Mouse (Mus musculus) midbrain, postnatal 0 days (tissue): ENCODE results near the gene Dnajb5. TPM values are rescaled to one million over a fixed set of nuclear protein-coding genes. Genes with fewer than 3 reads are reported as not detected.

Experiments used
- ATAC-seq: fragments of 200-750 bp; cut with Nextera tagmentation; 2 replicates; pipeline ENCODE4 v1.8.0; 2017; ENCODE audit warnings: moderate number of reproducible peaks, mild to moderate bottlenecking, moderate TSS enrichment, moderate library complexity; ENCODE audit not compliant: low FRiP score
- DNase-seq: peaks from one replicate; pipeline ENCODE4 v3.0.0-alpha.2; 2015; ENCODE audit warnings: low spot score
- H3K27ac ChIP-seq: fragments of 300-500 bp; sonication (generic); 2 replicates; pipeline ENCODE4 v1.5.1; 2014; ENCODE audit warnings: low read depth, mild to moderate bottlenecking, low read length, mixed read lengths
- H3K27me3 ChIP-seq: fragments of 300-500 bp; sonication (generic); 2 replicates; pipeline ENCODE4 v1.6.1; 2014; ENCODE audit warnings: low read length, control low read depth, mixed read lengths; ENCODE audit not compliant: insufficient read depth
- H3K36me3 ChIP-seq: fragments of 300-500 bp; sonication (generic); 2 replicates; pipeline ENCODE4 v1.6.1; 2014; ENCODE audit warnings: low read length, control low read depth, mixed read lengths; ENCODE audit not compliant: insufficient read depth
- H3K4me1 ChIP-seq: fragments of 300-500 bp; sonication (generic); 2 replicates; pipeline ENCODE4 v1.6.1; 2014; ENCODE audit warnings: mild to moderate bottlenecking, control low read depth, antibody characterized with exemption, low read length, mixed read lengths; ENCODE audit not compliant: insufficient read depth
- H3K4me2 ChIP-seq: fragments of 300-500 bp; sonication (generic); 2 replicates; pipeline ENCODE4 v1.6.1; 2014; ENCODE audit warnings: low read depth, mild to moderate bottlenecking, low read length, mixed read lengths; ENCODE audit not compliant: poor library complexity, severe bottlenecking
- H3K4me3 ChIP-seq: fragments of 300-500 bp; sonication (generic); 2 replicates; pipeline ENCODE4 v1.5.1; 2014; ENCODE audit warnings: low read depth, mild to moderate bottlenecking, low read length, moderate library complexity
- H3K9ac ChIP-seq: fragments of 300-500 bp; sonication (generic); replicated peaks from 2 replicates; pipeline ENCODE4 v1.6.1; 2014; ENCODE audit warnings: mild to moderate bottlenecking, low read length, moderate library complexity, mixed read lengths; ENCODE audit not compliant: poor library complexity, severe bottlenecking
- H3K9me3 ChIP-seq: fragments of 300-500 bp; sonication (generic); 2 replicates; pipeline ENCODE4 v1.6.1; 2016; ENCODE audit warnings: low read length, control low read depth
- CTCF ChIP-seq: IDR thresholded peaks from 2 replicates; pipeline ENCODE4 v1.5.1; 2016; ENCODE audit warnings: antibody characterized with exemption, mild to moderate bottlenecking
- WGBS: fragments of 180-500 bp; shearing (Covaris S2); extraction: QIAGEN DNeasy Blood & Tissue Kit; methylation state at CpG from one replicate; pipeline ENCODE4 v1.1.7; 2014; 5-methylcytosine and 5-hydroxymethylcytosine counted together
- polyA plus RNA-seq: library from polyadenylated mRNA; unstranded; fragments of >200 nt; fragmentation: Nextera tagmentation; extraction: Ambion mirVana; gene quantifications from 2 replicates; pipeline ENCODE4 v1.2.1, GENCODE M21; 2015
- total RNA-seq: library from RNA; depleted of rRNA; stranded (reverse); fragments of >200 nt; gene quantifications from 2 replicates; pipeline ENCODE4 v1.2.3, GENCODE M21; 2014

Gene Dnajb5
- total and polyA plus RNA-seq, 2 experiments from 2014 or later = 37.9 to 109 TPM

DNA sequence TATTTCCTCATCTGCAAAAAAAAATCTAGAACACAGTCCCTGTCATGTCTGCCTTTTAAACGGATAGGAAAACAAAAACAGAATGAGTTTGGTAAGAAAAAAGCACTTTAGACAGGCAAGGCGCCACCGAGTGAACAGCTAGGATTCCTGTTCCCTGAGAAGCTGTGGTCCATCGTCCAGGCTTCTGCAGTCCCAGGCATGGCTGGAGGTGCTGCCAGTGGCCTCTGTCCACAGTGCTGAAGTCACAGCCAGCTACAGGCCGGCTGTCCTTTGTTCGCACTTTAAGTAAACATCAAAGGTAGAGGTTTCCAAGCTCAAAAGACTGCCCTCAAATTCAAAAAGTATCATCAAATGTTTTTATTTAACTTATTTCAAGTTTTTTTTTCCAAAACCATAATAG is 4.6 kb upstream of the Dnajb5 start:
- H3K9ac ChIP-seq = no peak overlapping the region
- DNase-seq = no peak
- H3K4me3 ChIP-seq = no peak overlapping the region
- H3K27me3 ChIP-seq = no peaks in the 10 kb centered on the region
- no peak overlapping the region for H3K4me2 ChIP-seq
- no peaks in the 10 kb centered on the region for H3K9me3 ChIP-seq
- WGBS = 19% methylated on average over 6 of the region's 6 CpGs
- H3K27ac ChIP-seq = no peak overlapping the region
- TF ChIP-seq CTCF = no peak
- peaks cover 26% of the 10 kb centered on the region for H3K4me1 ChIP-seq
- no peak for ATAC-seq
- peaks cover 11% of the 10 kb centered on the region for H3K36me3 ChIP-seq

DNA sequence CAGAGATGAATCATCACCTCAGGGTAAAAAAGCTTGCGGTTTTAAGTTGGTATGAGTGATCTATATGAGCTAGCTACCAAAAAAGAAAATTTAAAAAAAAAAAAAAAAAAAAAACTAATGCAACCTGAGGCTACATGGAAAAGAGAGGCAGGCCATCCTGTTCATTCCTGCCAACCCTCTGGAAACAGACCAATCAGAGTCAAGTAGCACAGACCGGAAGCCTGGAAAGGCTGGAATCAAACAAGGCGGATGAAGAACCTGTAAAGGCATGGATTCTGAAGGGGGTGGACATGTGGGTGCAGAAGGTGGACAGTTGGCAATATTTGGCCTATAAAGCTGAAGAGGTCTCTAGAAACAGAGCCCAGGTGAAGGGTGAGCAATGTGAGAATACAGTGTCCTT is 4.2 kb upstream of the Dnajb5 start:
- Histone ChIP-seq H3K27me3 (no peaks in the 10 kb centered on the region), H3K9me3 (no peaks in the 10 kb centered on the region), H3K4me2 (no peak overlapping the region), H3K9ac (no peak overlapping the region), H3K4me1 (peaks cover 26% of the 10 kb centered on the region), H3K27ac (no peak overlapping the region), H3K4me3 (no peak overlapping the region), H3K36me3 (peaks cover 7% of the 10 kb centered on the region)
- no peak for TF ChIP-seq CTCF
- ATAC-seq (no peak), DNase-seq (no peak)
- whole genome bisulfite sequencing = 88% methylated on average over 3 of the region's 3 CpGs

DNA sequence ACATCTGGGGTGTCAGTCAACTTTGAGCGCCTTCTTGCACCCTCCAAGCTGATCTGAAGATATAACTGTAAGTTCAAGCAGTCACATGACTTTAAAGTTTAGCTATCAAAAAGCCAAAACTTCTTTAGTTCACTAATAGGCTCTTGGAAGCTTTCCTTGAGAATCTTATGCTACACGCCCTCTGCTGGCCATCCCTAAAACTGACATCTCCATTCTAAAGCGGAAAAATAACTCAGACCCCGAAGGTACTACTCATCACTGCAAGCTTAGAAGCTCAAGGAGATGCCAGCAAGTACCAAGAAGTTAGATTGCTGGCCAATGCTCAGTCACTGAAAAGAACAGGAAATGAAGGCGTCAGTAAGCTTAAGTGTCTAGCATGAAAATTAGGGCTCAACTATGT is 3.7 kb upstream of the Dnajb5 start:
- no peak for ATAC-seq
- Histone ChIP-seq H3K9ac (0 out of 2 replicates have a peak overlapping the region, but pooled peaks have one; percentile 33), H3K4me2 (peak overlapping the region; percentile 34; the same call in 1 of the 2 replicates), H3K27ac (peak overlapping the region; percentile 91), H3K36me3 (peaks cover 4% of the 10 kb centered on the region), H3K27me3 (no peaks in the 10 kb centered on the region), H3K4me3 (no peak overlapping the region), H3K4me1 (peaks cover 26% of the 10 kb centered on the region), H3K9me3 (no peaks in the 10 kb centered on the region)
- whole genome bisulfite sequencing = 5% methylated on average over 5 of the region's 5 CpGs
- peak; percentile 89 for DNase-seq
- peak; percentile 88 for TF ChIP-seq CTCF

DNA sequence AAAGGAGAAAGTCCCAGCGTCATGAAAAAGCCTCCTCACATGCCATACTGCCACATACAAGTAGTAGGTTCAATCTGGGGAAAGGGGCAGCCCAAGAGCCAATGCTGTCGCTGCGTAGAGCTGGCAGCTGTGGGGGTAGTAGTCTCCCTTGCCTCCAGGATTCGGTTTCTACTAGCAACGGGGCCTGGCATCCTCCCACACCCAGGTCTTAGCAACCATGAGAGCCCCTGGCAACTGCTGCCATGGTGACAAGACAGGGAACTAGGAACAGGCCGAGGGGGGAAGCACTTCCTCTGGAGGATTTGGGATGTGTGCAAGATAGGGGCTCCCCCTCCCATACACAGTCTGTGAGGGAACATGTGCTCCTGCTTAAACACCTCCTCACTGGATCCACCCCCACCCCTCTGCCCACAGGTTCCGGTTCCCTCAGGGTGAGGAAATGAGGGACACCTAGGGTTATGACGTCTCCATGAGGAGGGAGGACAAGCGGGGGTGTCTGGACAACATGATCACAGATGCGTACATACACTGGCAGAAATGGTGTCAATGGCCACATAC is 2.8 kb upstream of the Dnajb5 start:
- DNase-seq = peak; percentile 96
- Histone ChIP-seq H3K4me2 (peak overlapping the region; percentile 34), H3K27ac (peak overlapping the region; percentile 91), H3K4me3 (no peak overlapping the region), H3K9me3 (no peaks in the 10 kb centered on the region), H3K4me1 (peaks cover 30% of the 10 kb centered on the region), H3K27me3 (no peaks in the 10 kb centered on the region), H3K9ac (0 out of 2 replicates have a peak overlapping the region, but pooled peaks have one; percentile 33), H3K36me3 (peaks cover 4% of the 10 kb centered on the region; the same call in 1 of the 2 replicates)
- WGBS = 10% methylated on average over 10 of the region's 10 CpGs
- peak; percentile 57 for ATAC-seq
- TF ChIP-seq CTCF = no peak

DNA sequence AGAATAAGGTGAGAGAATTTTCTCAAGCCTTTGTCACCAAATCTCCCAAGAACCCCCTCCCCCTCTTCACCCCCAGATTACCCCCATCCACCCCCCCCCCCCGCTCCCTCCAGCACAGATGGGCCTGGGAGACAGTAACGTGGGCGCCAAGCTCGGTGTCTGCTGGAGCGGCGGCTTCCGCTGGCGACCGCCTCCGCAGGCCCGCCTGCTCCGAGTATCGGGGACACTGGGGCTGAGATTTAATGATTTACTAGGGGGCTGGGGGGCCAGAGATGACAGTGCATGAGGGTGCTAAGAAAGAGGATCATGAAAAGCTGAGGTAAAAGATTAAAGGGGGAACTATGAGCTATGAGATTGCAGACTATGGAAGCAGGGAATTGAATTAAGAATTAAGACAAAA is 1.1 kb upstream of the Dnajb5 start:
- Histone ChIP-seq H3K36me3 (no peaks in the 10 kb centered on the region), H3K4me1 (peaks cover 45% of the 10 kb centered on the region), H3K4me2 (peak overlapping the region; percentile 20; the same call in 1 of the 2 replicates), H3K27me3 (no peaks in the 10 kb centered on the region), H3K27ac (peak overlapping the region; percentile 91), H3K9ac (no peak overlapping the region), H3K9me3 (no peaks in the 10 kb centered on the region), H3K4me3 (no peak overlapping the region)
- ATAC-seq (no peak), DNase-seq (no peak)
- 27% methylated on average over 13 of the region's 13 CpGs for WGBS
- TF ChIP-seq CTCF = no peak

DNA sequence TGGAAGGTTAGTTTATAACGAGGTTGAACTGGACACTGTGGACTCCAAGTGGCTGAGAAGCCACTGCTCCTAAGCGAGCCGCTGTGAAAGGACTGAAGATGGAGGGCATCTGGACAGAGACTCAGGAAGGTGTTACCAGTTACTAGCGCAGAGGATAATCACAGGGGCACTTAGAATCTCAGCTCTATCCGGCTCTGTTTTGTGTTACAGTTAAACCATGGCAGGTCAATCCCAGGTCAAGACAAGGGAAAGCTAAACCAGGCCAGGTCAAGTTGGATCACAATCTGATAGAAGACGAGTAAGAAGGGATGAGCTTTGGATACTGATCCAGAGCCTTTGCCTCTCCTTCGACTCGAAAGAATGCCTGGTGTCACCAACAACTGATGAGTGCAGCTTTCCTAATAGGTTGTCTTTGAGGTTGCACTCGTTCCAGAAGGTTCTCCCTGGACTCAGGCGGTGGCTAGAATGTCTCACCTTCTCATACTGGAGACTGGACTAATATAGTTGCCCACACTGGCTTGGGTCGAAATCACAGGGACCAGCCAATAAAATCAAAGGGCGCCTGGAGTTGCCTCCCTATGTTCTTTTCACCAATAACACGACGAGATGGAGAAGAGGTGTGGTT is 451 bp upstream of the Dnajb5 start:
- no peaks in the 10 kb centered on the region for H3K36me3 ChIP-seq
- peak overlapping the region; percentile 8 for H3K4me3 ChIP-seq
- no peak overlapping the region for H3K9ac ChIP-seq
- peaks cover 50% of the 10 kb centered on the region for H3K4me1 ChIP-seq
- DNase-seq (no peak), ATAC-seq (no peak)
- peak overlapping the region; percentile 38 for H3K4me2 ChIP-seq
- H3K9me3 ChIP-seq = no peaks in the 10 kb centered on the region
- WGBS = 14% methylated on average over 14 of the region's 14 CpGs
- H3K27ac ChIP-seq = peak overlapping the region; percentile 91
- no peaks in the 10 kb centered on the region for H3K27me3 ChIP-seq
- TF ChIP-seq CTCF = no peak
